Mouse (Mus musculus) layer of hippocampus, postnatal 10 days (tissue): Measurements from ENCODE around the gene Plet1. TPM values are rescaled to one million over a fixed set of nuclear protein-coding genes. Genes with fewer than 3 reads are reported as not detected.

ENCODE experiments used
- DNase-seq, 2 experiments: peaks; one replicate each; pipeline ENCODE4 v3.0.0; 2021; ENCODE audit warnings: low spot score in 2 of 2
- total RNA-seq, 2 experiments: library from RNA; stranded (reverse); gene quantifications; 2 replicates each; pipeline ENCODE4 v1.2.3; 2021

The Plet1 gene
- total RNA-seq, 2 experiments from 2014 or later = 0.27 TPM; not detected in 1

DNA sequence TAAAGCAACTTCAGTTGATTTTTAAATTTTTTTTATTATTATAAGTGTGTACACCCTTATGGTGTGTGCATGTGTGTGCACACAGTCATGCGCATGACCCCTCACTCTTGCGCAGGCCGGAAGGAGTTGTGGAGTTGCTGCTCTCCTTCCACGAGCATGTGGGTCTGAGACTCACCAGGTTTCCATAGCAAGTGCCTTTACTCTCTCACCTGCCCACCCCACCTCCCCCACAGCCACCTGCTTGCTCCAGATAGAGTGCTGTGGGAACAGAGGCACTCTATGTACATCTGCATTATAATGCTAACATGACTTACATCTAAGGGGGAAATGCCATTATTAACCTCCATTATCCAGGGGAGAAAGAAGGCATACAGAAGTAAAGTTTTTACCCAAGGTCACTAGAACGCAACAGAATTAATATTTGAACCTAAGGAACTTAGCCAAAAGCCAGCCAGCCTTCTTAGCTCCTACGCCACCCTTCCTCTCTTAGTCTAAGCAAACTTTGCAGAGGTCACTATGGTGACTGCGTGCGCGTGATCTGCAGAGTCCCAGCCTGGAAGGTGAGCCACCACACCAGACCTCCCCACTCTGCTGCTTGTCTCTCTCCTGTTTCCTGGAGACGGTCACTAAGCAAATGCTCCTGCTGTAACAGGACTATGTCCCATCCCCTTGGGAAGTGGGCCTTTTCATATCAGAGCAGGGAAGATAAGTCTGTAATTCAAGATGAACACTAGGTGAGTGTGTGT is 1.3 kb downstream of the Plet1 start:
- DNase-seq = no peak

DNA sequence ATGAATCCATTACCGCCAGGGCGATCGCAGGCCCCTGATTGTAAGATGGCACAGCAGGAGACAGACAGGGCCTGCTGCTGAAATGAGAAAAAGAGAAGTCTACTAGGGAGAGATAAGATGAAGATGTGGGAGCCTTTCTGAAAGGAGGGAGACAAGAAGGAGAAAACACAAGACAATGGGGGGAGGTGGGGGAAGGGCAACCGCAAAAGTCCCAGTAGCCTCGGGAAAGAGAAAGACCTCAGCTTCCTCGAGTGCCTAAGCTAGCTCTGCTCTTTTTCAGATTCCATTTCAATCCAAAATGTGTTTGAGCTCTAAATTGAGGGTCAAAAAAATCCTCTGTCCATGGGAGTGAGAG is 1.8 kb downstream of the Plet1 start:
- no peak for DNase-seq

DNA sequence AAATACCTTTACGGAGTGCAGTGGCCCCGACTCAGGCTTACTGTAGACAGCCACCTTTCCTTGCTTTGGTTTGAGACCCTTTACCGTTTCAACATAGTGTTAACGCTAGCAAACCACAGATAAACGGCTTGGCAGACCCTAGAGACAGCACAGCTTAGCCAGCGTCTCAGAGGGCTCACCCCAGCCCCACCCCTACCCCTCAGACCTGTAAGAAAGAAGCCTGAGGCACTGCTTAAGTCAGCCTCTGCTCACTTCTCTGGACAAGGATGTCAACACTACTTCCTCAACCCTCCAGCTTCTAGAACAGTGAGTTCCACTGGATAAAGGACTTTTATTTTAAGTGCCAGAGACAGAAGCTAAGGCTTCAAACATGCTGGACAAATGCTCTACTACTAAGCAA is 2.2 kb downstream of the Plet1 start:
- no peak for DNase-seq

DNA sequence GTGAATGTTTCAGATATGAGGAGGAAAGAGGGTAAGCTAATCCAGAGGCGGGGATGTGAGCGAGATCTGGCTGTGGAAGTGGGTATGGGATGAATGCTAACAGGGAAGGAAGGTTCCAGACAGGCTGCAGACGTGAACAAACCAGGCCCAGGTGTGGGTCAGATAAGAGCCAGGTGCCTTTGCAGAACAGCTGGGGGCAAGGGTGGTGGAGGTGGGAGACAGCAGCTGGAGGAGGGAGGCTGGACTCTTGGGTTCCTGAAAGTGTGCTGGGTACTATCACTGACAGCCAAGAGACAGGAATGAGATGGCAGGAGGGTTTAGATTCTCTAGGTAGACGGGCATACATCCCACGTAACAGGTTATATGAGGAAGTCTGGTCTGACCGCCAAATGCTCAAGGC is 2.8 kb downstream of the Plet1 start:
- no peak for DNase-seq

DNA sequence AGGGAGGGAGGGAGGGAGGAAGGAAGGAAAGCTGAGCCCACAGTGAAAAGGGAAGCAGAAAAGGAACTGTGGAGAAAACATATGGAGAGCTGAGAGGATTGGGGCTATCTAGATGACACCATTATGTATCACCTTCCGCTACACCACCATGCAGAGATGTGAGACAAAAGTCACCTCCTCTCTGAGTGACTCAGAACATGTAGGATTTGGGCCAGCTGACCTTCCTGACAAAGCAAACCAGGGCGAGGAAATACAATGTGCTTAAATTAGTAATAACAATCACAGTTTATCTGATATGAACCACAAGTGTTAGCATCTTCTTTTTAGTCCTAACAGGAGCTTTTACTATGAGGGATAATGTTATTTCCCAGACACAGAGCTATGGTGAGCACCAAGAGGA is 3.2 kb downstream of the Plet1 start:
- no peak for DNase-seq

DNA sequence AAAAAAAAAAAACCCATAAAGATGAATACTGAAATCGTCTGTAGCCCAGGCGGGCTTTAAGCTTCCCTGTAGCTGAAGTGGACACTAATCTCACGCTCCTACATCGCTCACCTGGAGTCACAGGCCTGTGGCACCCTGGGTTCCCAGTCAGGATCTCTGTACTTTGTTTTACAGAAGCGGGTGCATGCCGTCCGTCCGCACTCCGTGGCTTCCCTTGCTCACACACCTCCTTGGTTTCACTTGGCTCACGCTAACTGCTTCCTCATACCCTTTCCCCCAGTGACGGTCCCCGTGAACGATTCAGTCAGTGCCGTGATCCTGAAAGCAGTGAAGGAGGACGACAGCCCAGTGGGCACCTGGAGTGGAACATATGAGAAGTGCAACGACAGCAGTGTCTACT is 4.5 kb downstream of the Plet1 start:
- no peak for DNase-seq

DNA sequence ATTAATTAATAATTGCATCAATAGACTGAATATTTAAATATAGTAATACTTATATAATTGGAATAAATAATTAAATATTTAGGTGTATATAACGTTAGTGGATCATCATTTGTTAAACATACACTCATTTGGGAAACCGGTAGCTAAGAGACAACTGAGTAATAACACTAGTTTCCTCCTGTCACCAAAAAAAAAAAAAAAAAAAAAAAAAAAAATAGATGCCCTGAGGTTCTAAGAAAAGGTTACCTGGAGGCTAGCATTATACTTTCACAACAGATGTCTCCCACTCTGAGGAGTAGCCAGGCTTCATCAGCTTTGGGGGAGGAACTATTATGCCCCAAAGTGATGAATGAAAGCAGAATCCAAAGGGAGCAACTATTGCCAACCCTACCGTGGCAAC is 5.5 kb downstream of the Plet1 start:
- DNase-seq = no peak

DNA sequence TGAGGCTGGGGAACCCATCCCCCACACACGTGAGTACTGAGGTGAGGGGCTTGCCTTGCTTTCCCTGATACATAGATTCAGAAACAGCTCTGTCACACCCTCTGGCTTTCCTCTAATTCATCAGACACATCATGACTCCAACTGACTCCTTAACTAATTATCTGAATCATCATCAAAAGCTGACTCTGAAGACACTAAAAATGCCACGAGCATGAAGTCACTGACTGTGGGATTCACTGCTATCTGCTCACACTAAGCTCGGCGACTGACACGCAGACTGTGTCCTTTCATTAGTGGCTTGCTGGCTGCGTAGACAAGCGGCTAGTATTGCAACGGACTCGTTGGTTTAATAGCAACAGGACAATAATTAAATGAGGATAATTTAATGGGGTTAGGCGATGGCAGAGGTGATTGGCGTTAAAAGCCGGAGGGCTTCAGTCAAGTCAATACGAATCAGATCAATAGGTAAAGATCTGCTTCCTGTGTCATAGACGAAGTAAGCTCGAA is 6.2 kb downstream of the Plet1 start:
- no peak for DNase-seq

DNA sequence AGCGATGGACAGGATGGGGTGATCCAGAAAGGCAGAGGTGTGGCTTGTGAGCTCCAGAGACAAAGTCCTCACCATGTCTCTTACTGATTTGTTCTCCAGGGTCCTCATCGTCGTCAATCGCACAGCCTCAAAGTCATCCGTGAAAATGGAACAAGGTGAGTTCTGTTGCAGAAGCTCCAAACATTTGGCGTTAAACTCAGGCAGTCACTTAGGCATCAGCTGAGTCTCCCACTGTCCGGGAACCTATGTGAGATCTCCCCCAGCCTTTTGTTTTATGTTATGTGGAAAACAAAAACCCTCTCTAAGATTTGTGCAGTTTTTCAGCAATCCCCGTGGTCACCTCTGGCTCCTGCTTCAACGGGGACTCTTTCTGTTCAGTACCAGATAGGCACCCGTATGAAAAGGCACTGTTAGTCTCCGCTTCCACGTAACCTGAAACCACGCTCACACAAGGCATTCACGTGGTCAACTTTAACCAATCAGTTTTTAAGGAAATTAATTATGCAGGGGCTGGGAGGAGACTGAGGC is 6.7 kb downstream of the Plet1 start:
- no peak for DNase-seq

DNA sequence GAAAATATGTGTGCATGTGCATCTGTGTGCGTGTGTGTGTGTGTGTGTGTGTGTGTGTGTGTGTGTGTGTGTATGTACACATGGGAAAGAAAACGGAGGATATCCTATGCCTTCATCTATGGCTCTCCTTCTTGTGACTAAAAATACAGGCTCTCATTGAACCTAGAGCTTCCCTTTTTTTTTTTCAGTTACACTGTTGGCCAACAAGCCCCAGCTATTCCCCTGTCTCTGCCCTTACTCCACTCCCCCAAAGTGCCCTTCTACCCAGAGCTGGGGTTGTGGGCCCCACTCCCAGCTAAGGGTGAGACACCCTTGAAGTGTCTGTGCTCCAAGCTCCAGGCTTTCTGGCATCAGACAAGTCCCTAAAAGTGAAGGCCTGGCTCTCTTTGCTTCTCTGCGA is 8.6 kb downstream of the Plet1 start:
- no peak for DNase-seq

DNA sequence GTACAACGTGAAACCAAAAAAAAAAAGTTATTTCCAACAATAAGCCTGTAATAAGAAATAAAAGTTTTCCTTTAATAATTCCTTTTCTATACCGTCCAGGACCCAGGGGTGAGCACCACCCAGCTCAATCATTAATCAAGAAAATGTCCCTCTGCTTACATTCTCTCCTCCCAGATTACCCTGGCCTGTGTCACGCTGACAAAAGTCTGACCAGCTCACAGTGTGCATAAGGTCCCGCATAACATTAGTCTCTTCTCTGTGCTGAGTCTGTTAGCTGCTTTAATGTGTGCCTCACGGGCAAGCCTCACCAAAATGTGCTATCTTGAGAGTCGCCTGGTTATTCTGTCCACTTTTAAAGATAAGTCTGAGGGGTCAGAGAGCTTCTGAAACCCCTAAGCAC is 11.1 kb downstream of the Plet1 start:
- no peak for DNase-seq

DNA sequence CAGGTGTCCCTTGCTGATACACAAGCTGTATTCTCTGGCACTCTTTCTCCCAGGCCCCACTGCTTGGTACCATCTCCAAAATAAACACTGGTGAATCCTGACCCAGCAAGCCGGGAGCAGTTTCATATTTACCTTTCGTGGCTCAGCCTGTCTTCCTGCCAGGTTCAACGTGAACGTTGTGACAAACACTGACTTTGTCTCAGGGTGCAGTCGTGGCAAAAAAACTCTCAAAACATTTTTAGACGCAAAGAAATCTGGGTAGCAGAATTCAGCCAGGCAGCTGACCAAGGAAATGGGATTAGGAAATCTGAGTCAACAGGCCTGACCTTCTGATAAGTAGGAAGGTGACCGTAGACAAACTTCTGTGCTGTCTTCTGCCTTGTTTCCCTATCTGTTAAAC is 13.2 kb downstream of the Plet1 start:
- DNase-seq = no peak

DNA sequence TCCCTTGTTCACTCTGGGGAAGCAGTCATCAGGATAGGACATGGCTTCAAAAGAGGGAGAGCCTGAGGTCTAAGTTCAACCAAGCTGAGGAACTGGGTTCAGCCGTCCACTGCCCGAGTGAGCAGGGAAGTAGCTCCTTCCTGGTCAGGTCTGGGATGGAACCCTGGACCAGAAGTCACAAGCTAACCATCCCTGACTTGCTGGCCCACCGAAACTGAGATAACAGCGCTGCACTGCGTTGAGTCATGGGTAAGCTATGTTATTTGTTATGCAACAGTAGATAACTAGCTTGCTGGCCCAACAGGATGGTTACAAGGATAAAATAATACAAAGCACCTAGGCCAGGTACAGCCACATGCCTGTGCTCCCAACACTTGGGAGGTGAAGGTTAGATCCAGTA is 21.1 kb downstream of the Plet1 start:
- DNase-seq = no peak

DNA sequence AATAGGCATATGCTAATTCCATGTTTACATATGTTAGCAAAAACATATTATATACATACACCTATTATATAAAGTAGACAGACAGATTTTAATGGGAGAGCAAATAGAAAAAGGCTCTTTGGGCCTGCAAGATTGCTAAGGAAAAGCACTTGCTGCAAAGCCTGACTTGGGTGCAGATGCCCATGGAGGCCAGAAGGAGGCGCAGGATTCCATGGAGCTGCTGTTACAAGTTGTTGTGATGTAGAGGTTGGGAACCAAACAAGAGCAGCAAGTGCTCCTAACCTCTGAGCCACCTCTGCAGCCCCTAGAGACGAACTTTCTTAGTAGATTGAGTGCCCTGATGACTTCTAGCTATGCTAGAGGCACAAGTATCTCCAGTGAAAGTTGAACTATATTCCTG is 24.5 kb downstream of the Plet1 start:
- DNase-seq = no peak

DNA sequence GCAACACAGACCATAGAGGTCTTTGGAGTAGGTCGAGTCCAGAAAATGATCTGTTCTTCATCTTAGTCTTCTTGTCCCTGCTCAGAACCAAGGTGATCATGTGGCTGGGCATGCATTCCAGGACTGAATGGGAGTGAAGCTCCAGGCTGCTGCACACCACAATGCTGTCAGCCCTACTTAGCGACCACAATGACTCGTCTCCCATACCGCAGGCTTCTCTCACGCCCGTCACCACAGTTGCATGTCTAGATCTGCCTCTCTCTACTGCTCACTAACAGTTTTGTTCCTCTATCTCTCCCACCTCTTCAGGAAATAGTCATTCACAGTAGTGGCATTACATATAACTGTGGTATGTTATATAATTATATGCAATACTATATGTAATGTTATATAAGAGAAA is 26.4 kb downstream of the Plet1 start:
- DNase-seq = no peak

DNA sequence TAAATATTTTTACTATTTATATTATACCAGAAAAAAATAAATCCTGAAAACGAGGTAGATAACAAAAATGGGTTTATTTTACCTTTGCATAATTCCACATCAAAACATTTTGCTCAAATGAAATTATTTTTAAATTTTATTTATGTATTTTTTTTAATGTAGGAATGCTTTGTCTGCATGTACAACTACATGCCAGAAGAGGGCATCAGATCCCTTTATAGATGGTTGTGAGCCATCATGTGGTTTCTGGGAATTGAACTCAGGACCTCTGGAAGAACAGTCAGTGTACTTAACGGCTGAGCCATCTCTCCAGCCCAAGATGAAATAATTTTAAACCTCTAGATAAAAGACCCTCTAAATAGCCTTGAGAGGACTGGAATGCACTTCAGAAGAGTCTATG is 27.2 kb downstream of the Plet1 start:
- no peak for DNase-seq

DNA sequence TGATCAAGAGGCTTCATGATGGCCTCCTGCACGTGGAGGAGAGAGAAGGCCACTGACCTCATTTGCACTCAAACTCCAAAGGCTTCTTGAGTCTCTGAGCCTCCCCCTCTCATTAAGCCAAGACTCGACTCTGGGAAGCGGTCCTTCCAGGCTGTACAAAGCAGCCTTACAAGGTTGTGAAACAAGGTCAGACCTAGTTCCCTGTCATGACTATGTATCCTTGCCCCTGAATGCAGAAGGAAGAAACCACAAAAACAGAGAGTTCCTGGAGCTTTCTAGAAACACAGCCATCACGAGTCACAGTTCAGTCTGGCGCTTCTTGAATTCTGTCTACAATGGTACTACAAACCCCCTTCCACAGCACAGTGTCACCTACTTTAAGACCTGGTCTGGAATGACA is 28.2 kb downstream of the Plet1 start:
- DNase-seq = no peak

DNA sequence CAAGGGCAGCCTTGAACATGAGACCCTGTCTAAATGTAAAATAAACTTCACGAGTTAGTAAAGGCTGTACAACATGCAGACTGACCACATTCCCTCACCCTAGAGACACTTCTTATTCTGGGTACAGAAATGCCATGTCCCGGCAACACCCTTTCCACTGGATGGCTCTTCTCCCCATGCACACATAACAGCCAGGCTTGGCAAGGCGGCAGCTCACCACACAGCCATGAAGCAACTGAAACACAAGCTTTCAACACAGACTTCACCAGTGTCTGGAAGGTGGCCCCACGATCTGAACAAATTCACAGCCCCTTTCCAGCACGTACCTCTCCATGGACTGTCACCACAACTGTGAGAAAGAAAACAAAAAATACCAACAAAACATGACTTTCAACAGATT is 30.6 kb downstream of the Plet1 start:
- DNase-seq = no peak

DNA sequence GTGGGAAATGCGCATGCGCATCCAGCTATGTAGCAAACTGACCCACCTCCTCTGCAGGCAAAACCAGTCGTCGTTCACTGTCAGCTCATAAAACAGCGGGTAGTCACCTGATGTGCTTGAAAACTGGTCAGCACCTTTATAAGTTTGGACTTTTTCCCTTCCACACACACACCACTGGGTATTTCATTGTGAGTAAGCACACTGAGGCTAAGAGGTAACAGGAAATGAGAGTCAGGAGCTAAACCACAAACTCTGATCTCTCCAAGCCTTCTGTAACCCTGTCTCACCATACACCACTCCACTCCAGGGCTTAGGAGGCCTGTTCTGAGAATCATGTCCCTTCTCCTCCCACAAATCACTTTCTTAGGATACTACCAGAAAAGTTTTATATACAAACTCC is 31.3 kb downstream of the Plet1 start:
- DNase-seq = no peak

DNA sequence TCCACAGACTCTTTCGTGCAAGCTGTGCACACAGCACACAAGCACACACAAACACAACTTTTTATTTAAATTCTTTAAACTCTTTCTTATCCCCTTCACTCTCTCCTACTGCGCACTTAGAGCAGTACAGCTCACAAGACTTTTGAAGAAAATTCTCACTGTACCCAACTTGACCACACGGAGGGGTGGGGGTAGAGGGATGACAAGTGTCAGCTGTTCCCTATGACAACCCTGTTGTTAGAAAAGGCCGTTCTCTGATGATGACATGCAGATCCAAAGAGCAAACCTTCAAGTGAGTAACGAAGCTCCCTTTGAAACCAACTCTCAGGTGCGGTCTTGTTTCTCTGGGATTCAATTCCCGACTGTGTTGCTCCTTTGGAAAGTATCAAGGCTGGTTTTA is 33.5 kb downstream of the Plet1 start:
- no peak for DNase-seq

DNA sequence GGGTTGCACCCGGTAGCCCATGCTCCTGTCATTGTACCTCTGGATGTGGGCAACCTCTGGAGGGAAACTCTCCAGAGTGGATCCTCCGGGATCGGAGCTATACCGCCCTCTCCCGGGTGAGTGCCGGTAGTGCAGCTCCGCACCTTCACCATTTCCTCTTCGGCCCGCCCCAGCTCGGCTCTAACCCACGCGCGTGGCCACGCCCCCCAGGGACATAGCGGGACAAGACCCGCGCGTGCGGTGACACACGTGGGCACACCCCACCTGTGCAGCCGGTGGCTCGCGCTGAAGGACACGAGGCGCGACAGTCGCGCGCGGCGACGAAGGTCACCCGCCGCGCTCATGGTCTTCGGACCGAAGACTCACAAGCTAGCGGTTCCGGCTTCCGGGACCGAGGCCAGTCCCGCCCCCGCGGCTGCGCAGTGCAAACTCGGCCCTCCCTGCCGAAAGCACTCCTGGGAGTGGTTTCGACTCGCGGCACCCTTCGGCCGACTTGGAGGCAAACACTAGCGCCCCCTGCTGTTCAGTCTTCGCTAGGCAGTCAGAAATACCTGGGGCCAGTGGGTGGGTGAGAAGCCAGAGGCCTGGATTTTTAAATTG is 34.1 kb downstream of the Plet1 start, which contains the start of gene Pts:
Pts (minus strand) TSS at position 432 of the 600 bp plus-strand sequence.
- DNase-seq = peak; percentile 97 to 99

DNA sequence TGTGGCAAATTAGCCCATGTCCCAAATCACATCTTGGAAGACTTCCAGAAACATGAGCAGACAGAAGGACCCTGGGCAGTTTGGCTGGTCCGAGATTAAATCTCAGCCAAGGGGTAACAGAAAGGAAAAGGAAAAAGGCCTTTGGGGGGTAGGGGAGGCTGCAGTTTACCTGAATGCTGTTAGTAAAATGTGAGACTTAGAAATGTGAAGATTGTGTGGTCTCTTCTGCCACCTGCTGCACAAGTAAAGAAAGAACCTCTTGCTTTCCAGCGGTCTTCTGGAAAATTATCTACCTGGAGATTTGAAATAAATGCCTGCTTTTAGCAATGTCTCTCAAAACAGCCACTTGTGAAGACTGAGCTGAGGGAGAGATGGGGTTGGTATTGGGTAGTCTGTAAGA is 36.6 kb downstream of the Plet1 start:
- DNase-seq = peak; percentile 57 to 58

DNA sequence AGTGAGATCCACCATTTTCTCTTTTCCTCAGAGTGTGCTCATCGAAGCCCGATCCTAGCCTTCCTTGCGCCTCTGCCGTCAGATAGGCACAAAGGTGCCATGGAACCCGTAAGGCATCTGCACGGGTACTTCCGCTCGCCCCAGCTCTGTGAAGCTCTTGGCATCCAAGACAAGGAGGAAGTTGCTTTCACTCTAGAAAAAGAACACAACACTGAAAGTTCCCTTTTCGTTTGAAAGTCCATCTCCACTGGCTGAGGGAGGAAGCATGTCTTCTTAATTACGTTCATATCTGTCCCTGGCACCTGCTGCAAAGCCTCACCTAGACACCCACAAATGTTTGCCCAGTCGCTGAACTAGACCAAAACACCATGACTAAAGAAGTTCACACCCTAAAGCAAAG is 39.0 kb downstream of the Plet1 start:
- DNase-seq = no peak
